Mouse (Mus musculus): ENCODE measurements around the gene Gm14190. TPM values are rescaled to one million over a fixed set of nuclear protein-coding genes. Genes with fewer than 3 reads are reported as not detected.
"Not testable (repeated sequence)": the region's sequence is repeated elsewhere in the genome, so short reads cannot be mapped to it uniquely, and the experiment has no call there.

Gene Gm14190
- polyA plus RNA-seq (2015; fragmentation: Nextera tagmentation; extraction: Ambion mirVana), result not detected in 2 replicates

DNA sequence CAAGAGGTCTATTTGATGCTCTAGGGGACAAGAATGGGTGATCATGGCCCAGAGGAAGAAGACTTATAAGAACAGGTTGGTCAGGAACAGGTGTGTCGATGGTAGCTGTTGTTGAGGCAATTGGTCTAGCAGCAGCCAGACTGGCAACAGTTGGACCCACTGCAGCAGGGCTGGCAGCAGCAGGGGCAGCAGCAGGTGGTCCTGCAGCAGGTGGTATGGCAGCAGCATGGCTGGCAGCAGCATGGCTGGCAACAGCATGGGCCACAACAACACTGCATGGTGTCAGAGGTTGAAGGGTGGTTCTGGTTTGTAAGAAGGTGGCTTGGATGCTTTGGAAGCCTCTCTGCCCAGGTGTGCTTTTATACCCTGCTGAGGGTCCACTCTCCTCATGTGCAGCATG lies at the start of gene Gm14190:
TSS of gene Gm14190 (minus strand) at position 278 of the 400 bp plus-strand sequence.
- Histone ChIP-seq H3K4me1 (ENCODE audit: insufficient read depth) (no peaks in the 10 kb centered on the region), H3K9me3 (ENCODE audit: low read length) (no peaks in the 10 kb centered on the region), H3K36me3 (replicated peaks; ENCODE audit: insufficient read depth, low read length) (no peaks in the 10 kb centered on the region), H3K4me2 (ENCODE audit: low read depth, low read length) (no peak within 1 kb of the TSS), H3K27me3 (ENCODE audit: insufficient read depth, low read length) (no peaks in the 10 kb centered on the region), H3K9ac (replicated peaks) (no peak within 1 kb of the TSS), H3K27ac (ENCODE audit: low read depth) (no peak within 1 kb of the TSS), H3K4me3 (ENCODE audit: low read depth, low read length) (no peak within 1 kb of the TSS)
- no peak for DNase-seq
- no peak for ATAC-seq
- TF ChIP-seq CTCF (IDR thresholded peaks at IDR 0.05; ENCODE audit: low read depth) (no peak), EP300 (IDR thresholded peaks at IDR 0.05; ENCODE audit: low read depth) (no peak)
- WGBS (ENCODE audit: insufficient replicate concordance), result 79% methylated on average over 1 of the region's 1 CpGs

DNA sequence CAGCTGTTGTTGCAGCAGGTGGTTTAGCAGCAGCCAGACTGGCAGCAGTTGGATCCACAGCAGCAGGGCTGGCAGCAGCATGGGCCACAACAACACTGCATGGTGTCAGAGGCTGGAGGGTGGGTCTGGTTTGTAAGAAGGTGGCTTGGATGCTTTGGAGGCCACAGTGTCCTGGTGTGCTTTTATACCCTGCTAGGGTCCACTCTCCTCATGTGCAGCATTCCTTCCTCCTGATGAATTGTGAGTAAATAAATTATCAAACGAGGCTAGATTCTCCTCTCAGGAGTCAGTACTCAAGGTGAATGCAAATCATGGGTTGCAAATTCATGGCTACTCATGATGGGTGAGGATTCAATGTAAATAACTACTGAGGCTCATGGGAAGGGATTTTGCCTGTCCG lies 43.6 kb upstream of the Gm14190 start, which contains the start of gene Gm14180:
TSS of gene Gm14180 (minus strand) at position 101 of the 400 bp plus-strand sequence.
- H3K27ac ChIP-seq (ENCODE audit: low read depth), result no peak within 1 kb of the TSS
- no peak for DNase-seq
- no peaks in the 10 kb centered on the region for H3K9me3 ChIP-seq (ENCODE audit: low read length)
- no peaks in the 10 kb centered on the region for H3K27me3 ChIP-seq (ENCODE audit: insufficient read depth, low read length)
- no peak for ATAC-seq
- H3K36me3 ChIP-seq (replicated peaks; ENCODE audit: insufficient read depth, low read length), result no peaks in the 10 kb centered on the region
- H3K4me3 ChIP-seq (ENCODE audit: low read depth, low read length), result no peak within 1 kb of the TSS
- no peaks in the 10 kb centered on the region for H3K4me1 ChIP-seq (ENCODE audit: insufficient read depth)
- H3K9ac ChIP-seq (replicated peaks), result no peak within 1 kb of the TSS
- H3K4me2 ChIP-seq (ENCODE audit: low read depth, low read length), result no peak within 1 kb of the TSS
- 49% methylated on average over 2 of the region's 2 CpGs for WGBS (ENCODE audit: insufficient replicate concordance)
- TF ChIP-seq CTCF (IDR thresholded peaks at IDR 0.05; ENCODE audit: low read depth), result no peak
- TF ChIP-seq EP300 (IDR thresholded peaks at IDR 0.05; ENCODE audit: low read depth), result no peak

DNA sequence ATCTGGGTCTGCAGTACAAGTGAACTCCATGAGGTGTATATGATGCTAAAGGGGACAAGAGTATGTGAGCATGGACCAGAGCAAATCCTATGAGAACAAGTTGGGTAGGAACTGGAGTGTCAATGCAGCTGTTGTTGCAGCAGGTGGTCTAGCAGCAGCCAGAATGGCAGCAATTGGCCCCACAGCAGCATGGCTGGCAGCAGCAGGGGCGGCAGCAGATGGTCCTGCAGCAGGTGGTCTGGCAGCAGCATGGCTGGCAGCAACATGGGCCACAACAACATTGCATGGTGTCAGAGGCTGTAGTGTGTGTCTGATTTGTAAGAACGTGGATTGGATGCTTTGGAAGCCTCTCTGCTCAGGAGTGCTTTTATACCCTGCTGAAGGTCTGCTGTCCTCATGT lies 33.5 kb upstream of the Gm14190 start:
- no peaks in the 10 kb centered on the region for H3K9me3 ChIP-seq (ENCODE audit: low read length)
- H3K4me2 ChIP-seq (ENCODE audit: low read depth, low read length), result no peak overlapping the region
- ATAC-seq (no peak), DNase-seq (no peak)
- no peaks in the 10 kb centered on the region for H3K27me3 ChIP-seq (ENCODE audit: insufficient read depth, low read length)
- 67% methylated on average over 2 of the region's 2 CpGs for WGBS (ENCODE audit: insufficient replicate concordance)
- H3K27ac ChIP-seq (ENCODE audit: low read depth), result no peak overlapping the region
- H3K9ac ChIP-seq (replicated peaks), result no peak overlapping the region
- no peak overlapping the region for H3K4me3 ChIP-seq (ENCODE audit: low read depth, low read length)
- no peaks in the 10 kb centered on the region for H3K4me1 ChIP-seq (ENCODE audit: insufficient read depth)
- H3K36me3 ChIP-seq (replicated peaks; ENCODE audit: insufficient read depth, low read length), result no peaks in the 10 kb centered on the region
- TF ChIP-seq EP300 (IDR thresholded peaks at IDR 0.05; ENCODE audit: low read depth), result no peak
- TF ChIP-seq CTCF (IDR thresholded peaks at IDR 0.05; ENCODE audit: low read depth), result no peak

DNA sequence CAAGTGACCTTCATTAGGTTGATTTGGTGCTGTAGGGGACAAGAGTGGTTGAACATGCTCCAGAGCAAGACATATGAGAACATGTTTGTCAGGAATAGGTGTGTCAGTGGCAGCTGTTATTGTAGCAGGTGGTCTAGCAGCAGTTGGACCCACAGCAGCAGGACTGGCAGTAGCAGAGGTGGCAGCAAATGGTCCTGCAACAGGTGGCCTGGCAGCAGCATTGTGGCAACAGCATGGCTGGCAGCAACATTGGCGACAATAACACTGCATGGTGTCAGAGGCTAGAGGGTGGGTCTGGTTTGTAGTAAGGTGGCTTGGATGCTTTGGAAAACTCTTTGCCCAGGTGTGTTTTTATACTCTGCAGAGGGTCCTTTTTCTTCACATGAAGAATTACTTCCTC lies 28.2 kb upstream of the Gm14190 start:
- H3K27me3 ChIP-seq (ENCODE audit: insufficient read depth, low read length), result no peaks in the 10 kb centered on the region
- no peak overlapping the region for H3K9ac ChIP-seq (replicated peaks)
- no peak for DNase-seq
- no peaks in the 10 kb centered on the region for H3K4me1 ChIP-seq (ENCODE audit: insufficient read depth)
- no peak for ATAC-seq
- H3K4me2 ChIP-seq (ENCODE audit: low read depth, low read length), result no peak overlapping the region
- no peak overlapping the region for H3K4me3 ChIP-seq (ENCODE audit: low read depth, low read length)
- TF ChIP-seq EP300 (IDR thresholded peaks at IDR 0.05; ENCODE audit: low read depth) (no peak), CTCF (IDR thresholded peaks at IDR 0.05; ENCODE audit: low read depth) (no peak)
- H3K9me3 ChIP-seq (ENCODE audit: low read length), result no peaks in the 10 kb centered on the region
- no peaks in the 10 kb centered on the region for H3K36me3 ChIP-seq (replicated peaks; ENCODE audit: insufficient read depth, low read length)
- H3K27ac ChIP-seq (ENCODE audit: low read depth), result no peak overlapping the region
- WGBS (ENCODE audit: insufficient replicate concordance), result 92% methylated on average over 1 of the region's 1 CpGs

DNA sequence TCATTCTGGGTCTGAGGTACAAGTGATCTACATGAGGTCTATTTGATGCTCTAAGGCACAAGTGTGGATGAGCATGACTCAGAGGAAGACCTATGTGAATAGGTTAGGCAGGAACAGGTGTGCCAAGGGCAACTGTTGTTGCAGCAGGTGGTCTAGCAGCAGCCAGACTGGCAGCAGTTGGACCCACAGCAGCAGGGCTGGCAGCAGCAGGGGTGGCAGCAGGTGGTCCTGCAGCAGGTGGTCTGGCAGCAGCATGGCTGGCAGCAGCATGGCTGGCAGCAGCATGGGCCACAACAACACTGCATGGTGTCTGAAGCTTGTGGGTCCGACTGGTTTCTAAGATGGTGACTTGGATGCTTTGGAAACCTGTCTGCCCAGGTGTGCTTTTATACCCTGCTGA lies 5.3 kb downstream of the Gm14190 start:
- WGBS (ENCODE audit: insufficient replicate concordance), result 59% methylated on average over 1 of the region's 1 CpGs
- not testable (repeated sequence) for H3K9ac ChIP-seq (replicated peaks); H3K4me1 ChIP-seq (ENCODE audit: insufficient read depth); H3K4me3 ChIP-seq (ENCODE audit: low read depth, low read length); H3K27ac ChIP-seq (ENCODE audit: low read depth); DNase-seq; H3K36me3 ChIP-seq (replicated peaks; ENCODE audit: insufficient read depth, low read length); H3K27me3 ChIP-seq (ENCODE audit: insufficient read depth, low read length); H3K9me3 ChIP-seq (ENCODE audit: low read length); ATAC-seq; H3K4me2 ChIP-seq (ENCODE audit: low read depth, low read length)

DNA sequence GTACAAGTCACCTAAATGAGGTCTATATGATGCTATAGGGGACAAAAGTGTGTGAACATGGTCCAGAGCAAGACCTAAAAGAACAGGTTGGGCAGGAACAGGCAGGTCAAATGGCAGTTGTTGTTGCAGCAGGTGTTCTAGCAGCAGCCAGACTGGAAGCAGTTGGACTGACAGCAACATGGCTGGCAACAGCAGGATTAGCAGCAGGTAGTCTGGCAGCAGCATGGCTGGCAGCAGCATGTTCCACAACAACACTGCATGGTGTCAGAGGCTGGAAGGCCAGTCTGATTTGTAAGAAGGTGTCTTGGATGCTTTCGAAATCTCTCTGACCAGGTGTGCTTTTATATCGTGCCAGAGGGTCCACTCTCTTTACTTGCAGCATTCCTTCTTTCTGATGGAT lies 7.1 kb downstream of the Gm14190 start:
- Histone ChIP-seq H3K9me3 (ENCODE audit: low read length) (no peaks in the 10 kb centered on the region), H3K4me2 (ENCODE audit: low read depth, low read length) (no peak overlapping the region), H3K27ac (ENCODE audit: low read depth) (no peak overlapping the region), H3K36me3 (replicated peaks; ENCODE audit: insufficient read depth, low read length) (no peaks in the 10 kb centered on the region), H3K27me3 (ENCODE audit: insufficient read depth, low read length) (no peaks in the 10 kb centered on the region), H3K4me1 (ENCODE audit: insufficient read depth) (no peaks in the 10 kb centered on the region), H3K4me3 (ENCODE audit: low read depth, low read length) (no peak overlapping the region), H3K9ac (replicated peaks) (no peak overlapping the region)
- WGBS (ENCODE audit: insufficient replicate concordance), result 66% methylated on average over 2 of the region's 2 CpGs
- TF ChIP-seq CTCF (IDR thresholded peaks at IDR 0.05; ENCODE audit: low read depth), result no peak
- TF ChIP-seq EP300 (IDR thresholded peaks at IDR 0.05; ENCODE audit: low read depth), result no peak
- DNase-seq (no peak), ATAC-seq (no peak)

DNA sequence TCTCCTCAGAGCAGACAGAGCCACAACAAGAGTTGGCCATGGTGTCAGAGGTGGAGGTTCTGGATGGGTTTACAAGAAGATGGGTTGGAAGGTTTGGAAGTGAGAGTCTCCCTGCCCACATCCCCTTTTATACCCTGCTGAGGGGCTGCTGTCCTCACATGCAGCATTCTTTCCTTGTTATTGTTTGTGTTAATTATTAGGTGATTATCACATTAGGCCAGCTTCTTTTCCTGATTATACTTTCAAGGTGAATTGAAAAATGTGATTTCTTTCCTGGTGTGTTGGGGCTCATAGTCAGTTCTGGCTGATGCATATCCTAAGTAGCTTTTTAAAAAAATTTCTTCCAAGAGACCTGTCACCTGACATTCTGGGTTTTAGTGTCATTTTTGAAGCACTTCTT lies 24.7 kb downstream of the Gm14190 start, which contains the start of gene Krtap4-6:
TSS of gene Krtap4-6 (minus strand) at position 101 of the 400 bp plus-strand sequence.
- no peaks in the 10 kb centered on the region for H3K36me3 ChIP-seq (replicated peaks; ENCODE audit: insufficient read depth, low read length)
- H3K4me2 ChIP-seq (ENCODE audit: low read depth, low read length), result no peak within 1 kb of the TSS
- no peak for ATAC-seq
- no peak for DNase-seq
- H3K27ac ChIP-seq (ENCODE audit: low read depth), result no peak within 1 kb of the TSS
- H3K9ac ChIP-seq (replicated peaks), result no peak within 1 kb of the TSS
- H3K9me3 ChIP-seq (ENCODE audit: low read length), result no peaks in the 10 kb centered on the region
- H3K27me3 ChIP-seq (ENCODE audit: insufficient read depth, low read length), result no peaks in the 10 kb centered on the region
- H3K4me1 ChIP-seq (ENCODE audit: insufficient read depth), result no peaks in the 10 kb centered on the region
- no peak for TF ChIP-seq CTCF (IDR thresholded peaks at IDR 0.05; ENCODE audit: low read depth)
- TF ChIP-seq EP300 (IDR thresholded peaks at IDR 0.05; ENCODE audit: low read depth), result no peak
- H3K4me3 ChIP-seq (ENCODE audit: low read depth, low read length), result no peak within 1 kb of the TSS
